Mouse (Mus musculus) naive thymus-derived CD4-positive, alpha-beta T cell, adult 5 months (primary cell): ENCODE data around the gene Ap5b1. TPM values are rescaled to one million over a fixed set of nuclear protein-coding genes. Genes with fewer than 3 reads are reported as not detected.

Experiments
- polyA plus RNA-seq: library from polyadenylated mRNA; unstranded; fragments of 100-300 nt; shearing (Covaris generic); gene quantifications from one replicate; pipeline ENCODE4 v1.2.1, GENCODE M21; 2017

The Ap5b1 gene
- 8.4 TPM for polyA plus RNA-seq

GRCm38 (mm10) chr19:5567534-5568469 is at the start of gene Ap5b1:
Ap5b1 (plus strand) TSS chr19:5568025.

DNA sequence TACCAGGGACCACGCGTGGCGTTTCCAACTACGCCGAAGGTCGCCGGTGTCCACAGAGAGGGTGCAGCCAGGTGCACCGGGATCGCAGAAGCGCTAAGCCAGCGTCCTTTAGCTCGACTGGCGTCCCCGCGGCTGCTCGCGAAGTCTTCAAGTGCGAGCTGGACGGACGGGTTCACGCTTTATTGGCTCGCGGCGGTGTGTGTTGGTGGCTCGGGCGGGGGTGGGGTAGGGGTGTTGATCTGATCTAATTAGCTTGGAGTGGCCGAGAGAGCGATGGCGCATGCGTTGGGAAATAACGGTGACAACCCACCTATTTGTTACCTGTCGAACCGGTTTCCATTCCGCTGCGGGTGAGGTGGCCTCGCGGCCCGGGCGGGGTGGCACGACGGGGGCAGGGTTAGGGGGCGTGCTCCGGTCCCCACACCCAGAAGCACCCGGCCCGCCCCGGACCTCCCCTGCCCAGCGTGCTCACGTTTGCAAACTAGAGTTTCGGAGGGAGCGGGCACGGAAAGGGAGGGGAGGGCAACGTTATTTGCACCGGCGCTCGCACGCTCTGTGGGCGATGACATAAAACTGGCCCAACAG is 7.3 kb upstream of the Ap5b1 start, which contains the start of gene Ovol1:
Gene Ovol1 (minus strand): TSS at position 190 of the 585 bp plus-strand sequence.

GRCm38 (mm10) chr19:5601752-5602541 is 34.1 kb downstream of the Ap5b1 start, which contains the start of gene Rnaseh2c:
Rnaseh2c (plus strand) TSS chr19:5601873.

DNA sequence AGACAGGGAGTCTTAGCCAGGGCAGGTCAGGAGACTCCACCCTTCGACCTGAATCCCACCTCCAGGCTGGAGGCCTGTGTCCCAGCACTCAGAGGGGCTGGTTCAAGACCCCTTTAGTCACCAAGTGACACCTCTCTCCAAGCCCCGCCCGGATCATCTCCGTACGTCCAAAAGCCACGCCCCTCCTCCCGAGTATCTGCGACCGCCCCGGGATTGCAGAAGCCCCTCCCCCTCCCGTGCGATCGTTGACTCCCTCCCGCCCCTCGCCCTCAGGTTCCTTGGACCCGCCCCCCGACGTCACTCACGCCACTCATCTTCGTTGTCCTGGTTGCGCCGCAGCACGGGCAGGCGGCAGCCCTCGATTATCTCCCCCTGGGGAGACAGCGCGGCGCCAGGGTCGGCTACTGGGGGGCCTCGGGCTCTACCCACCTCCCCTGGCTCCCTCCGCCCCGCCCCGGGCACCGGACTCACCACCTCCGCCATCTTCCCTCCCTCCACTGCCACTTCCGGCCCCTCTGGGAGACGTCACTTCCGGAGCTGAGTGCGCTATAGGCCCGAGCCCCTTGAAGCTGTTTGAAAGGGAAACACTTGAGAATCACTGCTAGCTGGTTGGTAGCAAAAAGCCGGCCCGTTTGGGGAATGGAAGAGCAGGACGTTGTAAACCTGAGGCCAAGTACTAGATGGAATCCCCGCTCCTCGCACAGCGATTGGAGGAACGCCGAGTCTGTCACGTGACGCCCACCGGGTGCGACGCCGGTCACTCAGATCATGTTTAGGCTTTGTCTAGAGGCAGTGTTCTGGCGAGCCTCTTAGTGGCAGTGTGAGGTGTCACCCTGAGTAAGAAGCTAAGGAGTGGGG is 42.0 kb downstream of the Ap5b1 start, which contains the start of gene Kat5:
Gene Kat5 (minus strand): TSS at position 691 of the 858 bp plus-strand sequence.

Other genes with a start within 250 kb of the Ap5b1 start
- not detected for gene Catsper1, start 232.3 kb upstream of the Ap5b1 start, polyA plus RNA-seq
- gene Cst6, start 218.5 kb upstream of the Ap5b1 start, polyA plus RNA-seq = not detected
- 47.0 TPM for gene Eif1ad, start 201.3 kb upstream of the Ap5b1 start, polyA plus RNA-seq
- 229 TPM for gene Banf1, start 200.9 kb upstream of the Ap5b1 start, polyA plus RNA-seq
- 303 TPM for gene Sart1, start 179.3 kb upstream of the Ap5b1 start, polyA plus RNA-seq
- gene Tsga10ip, start 165.5 kb upstream of the Ap5b1 start, polyA plus RNA-seq = 2.2 TPM
- gene Drap1, start 143.0 kb upstream of the Ap5b1 start, polyA plus RNA-seq = 195 TPM
- 35.8 TPM for gene AI837181, start 142.9 kb upstream of the Ap5b1 start, polyA plus RNA-seq
- gene Fosl1, start 120.5 kb upstream of the Ap5b1 start, polyA plus RNA-seq = not detected
- gene Ccdc85b, start 110.1 kb upstream of the Ap5b1 start, polyA plus RNA-seq = 7.4 TPM
- 75.8 TPM for gene Fibp, start 107.4 kb upstream of the Ap5b1 start, polyA plus RNA-seq
- gene Ctsw, start 99.5 kb upstream of the Ap5b1 start, polyA plus RNA-seq = 75.3 TPM
- 0.81 TPM for gene Efemp2, start 94.1 kb upstream of the Ap5b1 start, polyA plus RNA-seq
- gene Mus81, start 79.6 kb upstream of the Ap5b1 start, polyA plus RNA-seq = 45.4 TPM
- gene Cfl1, start 77.6 kb upstream of the Ap5b1 start, polyA plus RNA-seq = 2,727 TPM
- gene 1700020D05Rik, start 64.2 kb upstream of the Ap5b1 start, polyA plus RNA-seq = not detected
- 3.7 TPM for gene Snx32, start 57.5 kb upstream of the Ap5b1 start, polyA plus RNA-seq
- not detected for gene Ovol1, start 7.4 kb upstream of the Ap5b1 start, polyA plus RNA-seq
- gene Rnaseh2c, start 33.8 kb downstream of the Ap5b1 start, polyA plus RNA-seq = 94.3 TPM
- gene Kat5, start 42.2 kb downstream of the Ap5b1 start, polyA plus RNA-seq = 78.7 TPM
- gene Rela, start 69.5 kb downstream of the Ap5b1 start, polyA plus RNA-seq = 221 TPM
- 178 TPM for gene Sipa1, start 95.7 kb downstream of the Ap5b1 start, polyA plus RNA-seq
- 53.1 TPM for gene Map3k11, start 120.7 kb downstream of the Ap5b1 start, polyA plus RNA-seq
- gene Pcnx3, start 120.9 kb downstream of the Ap5b1 start, polyA plus RNA-seq = 58.4 TPM
- 0.46 TPM for gene Kcnk7, start 136.3 kb downstream of the Ap5b1 start, polyA plus RNA-seq
- gene Ehbp1l1, start 158.3 kb downstream of the Ap5b1 start, polyA plus RNA-seq = 20.2 TPM
- 57.4 TPM for gene Fam89b, start 161.6 kb downstream of the Ap5b1 start, polyA plus RNA-seq
- gene Ltbp3, start 172.9 kb downstream of the Ap5b1 start, polyA plus RNA-seq = not detected
- 65.2 TPM for gene Scyl1, start 203.4 kb downstream of the Ap5b1 start, polyA plus RNA-seq